Mouse (Mus musculus): ENCODE results near the gene Ehbp1.

Gene Ehbp1

DNA sequence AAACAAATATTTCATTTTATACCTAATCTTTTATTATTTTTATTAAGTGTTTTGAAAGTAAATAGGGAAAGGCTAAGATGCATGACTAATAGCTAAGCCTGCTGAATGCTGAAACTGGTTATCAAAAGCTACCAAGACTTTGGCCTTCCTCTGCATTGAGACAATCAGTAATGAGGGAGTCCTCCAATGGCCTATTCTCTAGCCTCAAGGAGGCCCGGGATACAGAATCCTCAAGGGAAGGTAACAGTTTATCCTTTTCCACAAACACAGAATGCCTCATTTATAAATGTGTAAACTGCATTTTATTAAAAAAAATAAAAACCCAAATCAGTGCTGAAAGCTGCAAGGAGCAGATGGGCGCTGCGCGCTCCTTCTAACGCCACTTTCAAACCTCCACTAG is 284.6 kb downstream of the Ehbp1 start:
- DNase-seq (ENCODE audit: low spot score in 2 of 2) = no peak

DNA sequence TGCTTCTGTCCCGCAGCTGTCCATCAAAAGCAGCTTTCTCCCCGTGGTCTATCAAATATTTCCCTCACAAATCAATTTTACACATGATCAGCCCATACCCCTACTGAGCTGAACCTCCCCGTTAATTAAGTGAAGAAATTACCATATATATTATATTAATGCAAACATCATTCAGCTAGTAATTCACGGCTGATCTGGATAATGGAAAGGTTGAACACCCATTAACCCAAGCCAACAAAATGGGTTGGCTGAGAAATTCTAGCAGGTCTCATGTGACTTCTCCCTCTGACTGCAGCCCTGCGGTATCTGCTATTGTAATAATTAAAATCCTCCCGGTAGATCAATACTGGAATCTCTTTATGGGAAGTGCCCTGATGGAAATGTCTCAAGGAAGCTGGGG is 286.2 kb downstream of the Ehbp1 start:
- no peak for DNase-seq (ENCODE audit: low spot score in 2 of 2)

DNA sequence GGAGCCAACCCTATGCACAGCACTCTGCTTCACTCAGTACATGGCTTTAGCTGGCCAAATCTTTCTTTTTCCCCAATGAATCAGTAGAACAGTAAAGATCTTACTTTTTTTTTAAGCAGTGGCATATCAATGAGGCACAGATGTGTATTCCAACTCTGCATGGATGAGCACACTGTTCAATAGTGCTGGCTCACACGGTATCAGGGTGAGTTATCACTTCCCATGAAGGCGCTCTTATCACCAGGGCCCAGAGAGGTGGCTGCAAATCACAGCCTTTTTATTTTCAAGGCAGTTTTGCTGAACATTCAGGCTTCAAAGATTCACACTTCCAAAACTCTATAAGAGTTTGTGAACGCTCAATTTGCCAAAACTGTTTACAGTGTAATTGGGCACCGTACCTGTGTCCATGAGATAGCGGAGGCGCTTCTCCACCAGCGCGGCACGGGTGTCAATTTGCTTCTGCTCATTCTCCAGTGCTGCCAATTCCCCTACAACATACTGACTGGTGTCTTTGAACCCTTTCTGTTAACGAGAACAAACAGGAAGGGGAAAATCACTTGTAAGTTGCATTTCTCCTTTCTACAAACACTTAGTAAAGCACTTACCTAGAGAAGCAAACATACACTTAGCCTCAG is 288.9 kb downstream of the Ehbp1 start:
- no peak for DNase-seq (ENCODE audit: low spot score in 2 of 2)

DNA sequence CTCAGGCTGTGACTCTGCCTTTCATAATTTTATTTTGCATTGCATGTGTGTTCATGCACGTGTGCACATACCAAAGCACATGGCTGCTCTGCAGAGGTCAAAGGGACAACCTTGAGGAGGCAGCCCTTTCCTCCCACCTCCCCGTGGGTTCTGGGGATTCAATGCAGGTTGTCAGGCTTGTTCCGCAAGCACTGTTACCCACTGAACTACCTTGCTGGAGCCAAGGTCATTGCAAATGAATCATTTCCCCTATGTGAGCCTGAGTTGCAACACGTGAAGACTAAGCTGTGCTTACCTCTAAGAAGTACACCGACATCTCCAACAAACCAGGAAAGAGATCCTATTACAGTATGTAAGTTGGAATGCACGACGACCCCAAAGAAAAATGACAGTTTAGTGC is 291.2 kb downstream of the Ehbp1 start:
- DNase-seq (ENCODE audit: low spot score in 2 of 2) = no peak

- no peak for DNase-seq (ENCODE audit: low spot score in 2 of 2)
Observed at GRCm38 (mm10) chr11:22039854-22040426, 302.2 kb downstream of the Ehbp1 start.

GRCm38 (mm10) chr11:22034564-22035105 is 307.5 kb downstream of the Ehbp1 start:
- DNase-seq (ENCODE audit: low spot score in 2 of 2) = no peak

DNA sequence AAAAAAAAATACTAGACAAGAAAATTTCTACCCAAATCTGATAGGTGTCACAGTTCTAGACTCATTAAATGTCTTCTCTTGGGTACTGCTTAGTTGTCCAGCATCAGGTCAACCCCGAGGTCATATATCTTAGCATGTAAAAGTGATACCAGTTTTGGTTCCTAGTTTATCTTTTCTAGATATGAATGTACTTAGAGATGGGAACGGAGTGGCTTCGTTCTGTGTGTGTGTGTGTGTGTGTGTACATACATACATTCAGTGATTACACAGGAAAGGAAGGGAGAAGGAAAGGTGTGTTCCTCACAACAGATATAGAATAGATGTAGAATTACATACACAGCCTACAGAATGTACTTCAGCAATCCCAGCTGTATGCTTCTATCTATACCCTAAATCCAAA is 308.5 kb downstream of the Ehbp1 start:
- no peak for DNase-seq (ENCODE audit: low spot score in 2 of 2)

GRCm38 (mm10) chr11:22020602-22021001 is 321.5 kb downstream of the Ehbp1 start:
- DNase-seq (ENCODE audit: low spot score in 2 of 2) = no peak

DNA sequence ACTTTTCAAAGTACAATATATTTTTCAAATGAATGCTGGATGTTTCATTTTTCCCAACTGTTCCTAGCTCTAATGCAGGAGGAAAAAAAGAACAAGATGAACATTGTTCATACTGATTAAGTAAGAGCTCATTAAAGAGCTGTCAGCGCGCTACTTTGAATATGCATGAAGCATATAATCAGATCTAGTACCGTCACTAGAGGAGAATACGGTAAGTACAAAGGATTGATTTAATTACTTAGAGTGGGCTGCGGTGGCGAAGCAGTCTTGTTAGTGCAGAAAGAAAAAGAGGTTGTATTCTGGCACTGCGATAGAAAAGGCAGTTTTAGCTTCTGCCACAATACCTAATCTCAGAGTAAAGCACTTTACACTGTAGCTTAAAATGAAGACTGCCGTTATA is 324.6 kb downstream of the Ehbp1 start:
- DNase-seq (ENCODE audit: low spot score in 2 of 2) = no peak

GRCm38 (mm10) chr11:22016341-22016740 is 325.8 kb downstream of the Ehbp1 start:
- no peak for DNase-seq (ENCODE audit: low spot score in 2 of 2)

DNA sequence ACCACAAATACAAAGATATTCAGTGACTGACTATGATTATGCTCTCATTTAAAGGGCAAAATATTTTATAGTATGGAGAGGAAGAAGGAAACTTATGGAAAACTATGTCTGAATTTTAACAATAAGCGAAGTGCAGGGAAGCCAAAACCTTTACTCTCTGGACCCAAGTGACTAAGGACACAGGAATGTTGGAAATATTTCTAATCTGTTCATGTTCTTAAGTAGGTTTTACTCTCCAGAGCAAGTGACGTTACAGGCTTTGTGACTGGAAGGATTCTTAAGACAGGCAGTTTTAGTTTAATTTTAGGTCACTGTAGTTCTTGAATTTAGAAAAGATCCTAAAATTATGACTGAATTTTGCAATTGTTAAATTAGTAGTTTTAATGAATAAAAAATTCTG is 333.3 kb downstream of the Ehbp1 start:
- DNase-seq (ENCODE audit: low spot score in 2 of 2) = no peak

DNA sequence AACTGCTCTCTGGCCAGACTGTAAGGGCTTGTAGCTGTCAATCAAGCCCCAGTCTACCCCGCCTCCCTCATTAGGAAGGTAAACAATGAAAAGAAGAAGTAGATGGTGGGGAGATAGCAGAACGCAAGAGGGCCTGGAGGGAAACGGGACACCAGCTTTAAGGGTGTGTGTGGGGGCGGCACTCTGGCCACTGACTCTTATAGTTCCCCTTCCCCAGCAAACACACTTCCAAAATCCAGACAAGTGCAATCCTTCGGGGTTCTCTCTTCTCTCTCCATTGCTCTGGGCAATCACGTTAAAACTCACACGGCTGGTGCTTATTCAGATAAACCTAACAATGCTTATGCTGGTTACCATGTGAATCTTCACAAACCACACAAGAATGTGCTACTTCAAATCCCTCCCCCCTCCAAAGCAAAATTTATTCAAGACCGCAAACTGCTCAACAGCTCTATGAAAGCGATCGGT is 333.9 kb downstream of the Ehbp1 start:
- no peak for DNase-seq (ENCODE audit: low spot score in 2 of 2)

- DNase-seq (ENCODE audit: low spot score in 2 of 2) = peak in 1 of 2 experiments; percentile 4
Observed at GRCm38 (mm10) chr11:22007781-22008110, 334.3 kb downstream of the Ehbp1 start.

DNA sequence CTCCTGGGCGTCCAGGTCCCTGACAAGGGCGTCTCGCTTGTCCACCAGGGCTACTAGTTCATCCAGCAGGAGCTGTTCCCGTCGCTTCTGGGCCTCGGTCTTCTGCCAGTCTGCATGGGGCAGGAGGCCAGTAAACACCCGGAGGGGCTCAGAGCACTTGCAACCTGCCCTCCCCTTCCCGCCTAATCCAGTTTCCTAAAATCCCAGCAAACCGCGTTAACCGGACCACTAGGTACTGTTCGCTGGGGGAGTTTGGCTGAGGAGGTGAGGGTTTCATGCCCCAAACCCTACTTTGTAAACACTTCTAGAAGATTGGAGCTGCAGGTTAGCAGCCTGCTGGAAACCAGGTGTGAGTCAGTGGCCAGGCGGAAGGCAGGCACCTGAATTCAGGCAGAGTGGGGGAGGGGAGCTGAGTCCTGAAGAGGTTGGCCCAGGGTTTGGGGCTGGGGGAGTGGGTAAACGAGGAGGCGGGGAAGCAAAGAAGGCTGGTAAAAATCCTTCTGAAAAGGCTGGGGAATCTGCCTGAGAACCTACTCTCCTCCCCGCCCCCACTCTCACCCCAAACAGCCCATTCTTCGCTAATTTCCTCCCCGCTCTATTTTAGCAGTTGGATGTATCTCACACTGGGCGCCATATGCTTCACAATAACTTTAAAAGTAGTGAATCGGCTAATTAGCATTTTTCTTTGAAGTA is 334.9 kb downstream of the Ehbp1 start:
- peak in 1 of 2 experiments; percentile 5 for DNase-seq (ENCODE audit: low spot score in 2 of 2)

DNA sequence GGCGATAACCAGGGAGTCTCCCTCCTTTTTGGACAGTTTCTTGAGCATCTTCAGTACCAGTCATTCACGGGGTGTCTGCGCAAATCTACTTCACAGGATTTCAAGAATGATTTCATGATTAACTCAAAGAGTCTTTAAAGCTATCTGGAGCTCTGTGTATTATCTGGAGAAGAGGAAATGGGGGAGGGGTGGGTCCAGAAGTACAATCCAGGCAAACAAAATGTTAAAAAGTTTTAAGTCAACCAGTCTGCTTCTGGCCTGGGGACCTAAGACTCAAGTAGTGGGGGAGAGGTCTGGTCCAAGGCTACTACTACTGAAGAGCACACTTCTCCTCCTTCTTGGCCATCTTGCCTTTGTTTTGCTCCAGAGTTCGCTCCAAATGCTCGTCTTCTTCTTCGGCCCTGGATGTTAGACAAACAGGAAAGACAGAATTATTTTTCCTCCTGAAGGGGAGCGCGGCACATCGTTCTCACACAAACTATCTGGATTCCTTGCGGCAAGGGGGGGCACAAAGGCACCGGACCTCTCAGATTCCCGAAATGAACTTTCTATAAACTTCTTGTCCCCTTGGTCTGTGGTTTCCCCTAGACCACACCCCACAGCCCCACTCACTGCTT is 335.5 kb downstream of the Ehbp1 start:
- no peak for DNase-seq (ENCODE audit: low spot score in 2 of 2)

GRCm38 (mm10) chr11:22005281-22005870 is 336.7 kb downstream of the Ehbp1 start:
- DNase-seq (ENCODE audit: low spot score in 2 of 2) = no peak

- peak in 1 of 2 experiments; percentile 7 for DNase-seq (ENCODE audit: low spot score in 2 of 2)
Observed at GRCm38 (mm10) chr11:22004331-22004841, 337.7 kb downstream of the Ehbp1 start.

- peak in 1 of 2 experiments; percentile 26 for DNase-seq (ENCODE audit: low spot score in 2 of 2)
Observed at GRCm38 (mm10) chr11:22003341-22003981, 338.6 kb downstream of the Ehbp1 start.

DNA sequence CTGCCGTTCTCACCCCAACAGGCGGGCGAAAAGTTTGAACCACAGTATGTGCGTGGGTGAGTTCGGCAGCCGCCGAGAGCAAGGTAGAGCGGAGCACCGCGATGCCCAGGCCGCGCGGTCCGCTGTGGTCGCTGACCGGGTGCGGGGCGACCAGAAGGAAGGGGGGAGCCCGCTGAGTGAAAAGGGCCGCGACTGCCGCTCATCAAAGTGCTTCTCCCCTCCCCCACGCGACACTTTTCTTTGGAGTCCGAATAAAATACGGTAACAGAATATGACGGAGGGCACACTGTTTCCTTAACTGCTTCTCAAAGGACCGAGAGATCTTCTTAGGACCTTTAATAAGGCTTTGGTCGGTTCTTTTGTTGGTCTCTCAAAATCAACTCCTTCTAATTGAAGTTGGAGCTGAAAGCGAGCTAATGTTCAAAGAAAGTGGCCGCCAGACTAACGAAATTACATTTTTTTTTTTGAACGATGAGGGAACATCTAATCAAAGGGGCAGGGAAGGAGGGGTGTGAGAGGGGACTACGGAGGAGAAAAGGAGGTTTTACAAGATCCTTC is 339.2 kb downstream of the Ehbp1 start, which contains the start of gene Otx1:
TSS of gene Otx1 (minus strand) at position 115 of the 558 bp plus-strand sequence.
- DNase-seq (ENCODE audit: low spot score in 2 of 2) = no peak

DNA sequence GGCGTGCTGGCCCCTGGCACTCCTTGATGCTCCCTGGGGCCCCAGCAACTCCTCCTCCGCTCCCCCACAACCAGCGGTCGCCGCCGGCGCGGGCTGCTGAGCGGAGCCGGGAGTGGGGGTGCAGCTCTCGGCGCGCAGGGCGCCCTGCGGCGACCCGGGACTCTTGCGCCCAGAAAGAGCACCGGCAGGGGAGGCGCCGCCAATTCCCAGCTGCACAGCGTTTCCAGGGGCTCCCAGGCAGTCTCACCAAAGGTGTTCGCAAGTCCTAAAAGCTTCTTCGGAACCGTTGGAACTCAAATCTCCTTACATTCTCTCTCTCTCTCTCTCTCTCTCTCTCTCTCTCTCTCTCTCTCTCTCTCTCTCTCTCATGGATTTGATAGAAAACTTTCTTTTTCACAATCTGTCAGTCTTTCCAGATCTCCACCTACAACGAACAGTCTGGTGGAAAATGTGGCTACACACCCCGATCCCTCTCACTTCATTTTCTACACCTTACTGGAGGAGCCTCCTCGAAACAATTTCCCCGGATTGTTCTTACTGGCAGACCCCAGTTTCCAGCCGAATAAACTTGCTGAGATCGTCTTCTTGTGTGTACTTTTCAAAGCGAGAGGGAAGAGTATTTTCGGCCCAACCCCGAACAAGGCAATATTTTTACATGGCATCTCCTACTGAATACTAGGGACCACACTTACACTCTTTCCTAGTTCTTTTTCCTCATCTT is 339.9 kb downstream of the Ehbp1 start:
- peak in 1 of 2 experiments; percentile 44 for DNase-seq (ENCODE audit: low spot score in 2 of 2)

Measured in frontal cortex, postnatal 36 days (tissue).